ENCODE assay signal across 13 mouse cellular contexts in the genomic region with DNA sequence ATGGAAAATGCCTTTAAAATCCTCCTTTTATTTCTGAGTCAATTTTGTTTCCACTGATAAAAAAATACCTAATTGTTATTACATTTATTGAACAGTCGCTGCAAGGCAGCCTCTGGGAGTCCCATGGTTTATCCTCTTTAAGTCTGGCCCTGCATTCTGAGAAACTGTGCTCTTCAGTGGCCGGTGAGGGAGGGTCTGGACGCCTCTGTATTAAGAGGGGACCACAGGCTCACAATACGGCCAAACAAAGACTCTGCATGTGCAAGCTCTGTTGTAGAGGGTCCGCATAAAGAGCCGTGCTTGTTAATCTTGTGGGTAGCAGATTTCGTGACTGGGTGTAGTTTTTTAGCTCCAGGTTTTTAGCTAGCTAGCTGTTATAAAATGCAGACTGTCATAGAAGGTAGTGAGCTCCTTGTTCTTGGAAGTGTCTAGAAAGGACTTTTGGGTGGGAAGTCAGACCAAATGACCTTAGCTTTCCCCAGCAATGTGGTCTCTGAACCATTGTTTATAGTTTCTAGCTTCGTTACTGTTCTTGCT. TPM values are rescaled to one million over a fixed set of nuclear protein-coding genes. Genes with fewer than 3 reads are reported as not detected.
DNase-seq lines count a peak whose midpoint lies in the region; ATAC-seq and TF ChIP-seq lines count a peak whose summit lies in the region.
"Had no signal": no experiment of that assay in that cellular context is flagged by ENCODE, and none has a peak within 500 bp of the region (broad histone marks: within the 10 kb centered on the region; RNA-seq: fewer than 3 reads in every experiment).

No protein-coding gene starts in this region.

- no peaks in the 10 kb centered on the region for H3K27me3 ChIP-seq in forebrain, embryonic 16.5 days (replicated peaks; ENCODE audit: control insufficient read depth, insufficient read depth, low read length)
- H3K27me3 ChIP-seq in limb, embryonic 12.5 days, result no peaks in the 10 kb centered on the region
- H3K27me3 ChIP-seq in neural tube, embryonic 15.5 days (replicated peaks), result no peaks in the 10 kb centered on the region
- H3K27me3 ChIP-seq: Patski had no signal

- no peak for TF ChIP-seq CTCF in layer of hippocampus, adult 2 months (conservative IDR thresholded peaks at IDR 0.05)

- 10% methylated on average over 8 of the region's 8 CpGs for WGBS in forebrain, embryonic 16.5 days
- 43% methylated on average over 8 of the region's 8 CpGs for WGBS in limb, embryonic 12.5 days
- WGBS in neural tube, embryonic 15.5 days, result 16% methylated on average over 8 of the region's 8 CpGs

- H3K36me3 ChIP-seq in forebrain, embryonic 16.5 days (ENCODE audit: control insufficient read depth, insufficient read depth), result no peaks in the 10 kb centered on the region
- H3K36me3 ChIP-seq in limb, embryonic 12.5 days, result no peaks in the 10 kb centered on the region
- H3K36me3 ChIP-seq in neural tube, embryonic 15.5 days, result no peaks in the 10 kb centered on the region

- H3K27ac ChIP-seq in layer of hippocampus, adult 2 months, result peak overlapping the region; percentile 77
- peak overlapping the region; percentile 68 for H3K27ac ChIP-seq in forebrain, embryonic 16.5 days (ENCODE audit: low read length)
- 0 out of 2 replicates have a peak overlapping the region, but pooled peaks have one; percentile 35 for H3K27ac ChIP-seq in limb, embryonic 12.5 days
- H3K27ac ChIP-seq in neural tube, embryonic 15.5 days (replicated peaks), result peak overlapping the region; percentile 35; the same call in 1 of the 2 replicates

- H3K4me1 ChIP-seq in forebrain, embryonic 16.5 days (replicated peaks; ENCODE audit: control insufficient read depth, insufficient read depth, low read length), result peaks cover 49% of the 10 kb centered on the region
- H3K4me1 ChIP-seq in limb, embryonic 12.5 days (replicated peaks), result peaks cover 50% of the 10 kb centered on the region
- H3K4me1 ChIP-seq in neural tube, embryonic 15.5 days, result peaks cover 38% of the 10 kb centered on the region

- DNase-seq in layer of hippocampus, adult 2 months (ENCODE audit: low spot score in 2 of 2), result no peak
- no peak for DNase-seq in layer of hippocampus, postnatal 14 days (ENCODE audit: low spot score in 2 of 2)
- DNase-seq in kidney, adult 9 months, result no peak
- DNase-seq: cerebellum, adult 9-10 months; left cerebral cortex, postnatal 4 days; lung, postnatal 4 days had no signal

- 0 out of 2 replicates have a peak, but pooled peaks have one; percentile 26 for ATAC-seq in forebrain, embryonic 16.5 days
- no peak for ATAC-seq in limb, embryonic 12.5 days (ENCODE audit: insufficient number of reproducible peaks, insufficient read depth, low FRiP score, low TSS enrichment, low read depth)
- ATAC-seq in neural tube, embryonic 15.5 days (ENCODE audit: low FRiP score), result no peak
- no peak for ATAC-seq in granulocyte monocyte progenitor cell, adult 5-6 weeks (replicated peaks; ENCODE audit: poor library complexity, severe bottlenecking)
- ATAC-seq in megakaryocyte progenitor cell, adult 5-6 weeks (replicated peaks; ENCODE audit: poor library complexity), result no peak
- ATAC-seq: Patski had no signal

- H3K9ac ChIP-seq in forebrain, embryonic 16.5 days (replicated peaks; ENCODE audit: low read depth, low read length), result 0 out of 2 replicates have a peak overlapping the region, but pooled peaks have one; percentile 16
- no peak overlapping the region for H3K9ac ChIP-seq in limb, embryonic 12.5 days (replicated peaks)
- no peak overlapping the region for H3K9ac ChIP-seq in neural tube, embryonic 15.5 days (replicated peaks)

- H3K9me3 ChIP-seq in forebrain, embryonic 16.5 days (ENCODE audit: control insufficient read depth, low read length), result no peaks in the 10 kb centered on the region
- H3K9me3 ChIP-seq in limb, embryonic 12.5 days, result no peaks in the 10 kb centered on the region
- H3K9me3 ChIP-seq in neural tube, embryonic 15.5 days (replicated peaks), result no peaks in the 10 kb centered on the region

- no peak overlapping the region for H3K4me3 ChIP-seq in layer of hippocampus, adult 2 months
- H3K4me3 ChIP-seq in forebrain, embryonic 16.5 days (replicated peaks; ENCODE audit: low read length), result no peak overlapping the region
- no peak overlapping the region for H3K4me3 ChIP-seq in limb, embryonic 12.5 days (replicated peaks)
- H3K4me3 ChIP-seq in neural tube, embryonic 15.5 days (replicated peaks), result no peak overlapping the region
- H3K4me3 ChIP-seq: myocyte had no signal

- H3K4me2 ChIP-seq in forebrain, embryonic 16.5 days (ENCODE audit: low read length), result no peak overlapping the region
- H3K4me2 ChIP-seq in limb, embryonic 12.5 days, result no peak overlapping the region
- H3K4me2 ChIP-seq in neural tube, embryonic 15.5 days, result no peak overlapping the region

RNA-seq across cellular contexts. Expression of gene Cplx2, which starts 42.1 kb away (rescaled TPM):
- total RNA-seq in layer of hippocampus, adult 2 months (2021), result 1,000 to 10,000 TPM; 1,009 to 1,066 TPM
- 100 to 1,000 TPM; 818 to 860 TPM for total RNA-seq in layer of hippocampus, postnatal 14 days (2021)
- polyA plus RNA-seq in forebrain, embryonic 16.5 days (2015; fragmentation: Nextera tagmentation; extraction: Ambion mirVana), result 31.8 and 34.3 TPM in 2 replicates
- polyA plus RNA-seq in limb, embryonic 12.5 days (2016; fragmentation: Nextera tagmentation; extraction: Ambion mirVana), result 3.0 and 3.1 TPM in 2 replicates
- polyA plus RNA-seq in neural tube, embryonic 15.5 days (2015; fragmentation: Nextera tagmentation; extraction: Ambion mirVana), result 19.8 and 20.0 TPM in 2 replicates
- not detected in 2 replicates for total RNA-seq in granulocyte monocyte progenitor cell, adult 5-6 weeks (2014; fragmentation: Nextera tagmentation)
- not detected in 2 replicates for total RNA-seq in granulocyte monocyte progenitor cell, adult 5-6 weeks (2017)
- total RNA-seq in megakaryocyte progenitor cell, adult 5-6 weeks (2015), result 0.10 and 0.54 TPM in 2 replicates
- 0.14 TPM in 1 of 2 replicates, not detected in the other for total RNA-seq in megakaryocyte progenitor cell, adult 5-6 weeks (2017)

Comparison
In these comparisons a context has a peak if more than half of its experiments do, and no peak if none do; other contexts are left out.
1. RNA of gene Cplx2, which starts 42.1 kb away (total RNA-seq): 1,009 to 1,066 TPM in layer of hippocampus, adult 2 months and 818 to 860 TPM in layer of hippocampus, postnatal 14 days; 0.10 to 0.54 TPM in megakaryocyte progenitor cell, adult 5-6 weeks and not detected in granulocyte monocyte progenitor cell, adult 5-6 weeks; every median in the first group is over 100 times any median in the second.
2. Peak in every context shown above with its lines, with median percentiles within 50 percentile points of each other: H3K27ac ChIP-seq.